Mouse (Mus musculus) erythroblast, embryonic 14.5 days (primary cell): ENCODE results near the gene Tmcc2. TPM values are rescaled to one million over a fixed set of nuclear protein-coding genes. Genes with fewer than 3 reads are reported as not detected.

Experiments
- H3K27me3 ChIP-seq: 2 replicates; pipeline ENCODE4 v1.6.1; 2012; ENCODE audit warnings: inconsistent platforms; ENCODE audit not compliant: control insufficient read depth
- H3K36me3 ChIP-seq: 2 replicates; pipeline ENCODE4 v1.6.1; 2012; ENCODE audit warnings: mild to moderate bottlenecking, inconsistent platforms; ENCODE audit not compliant: control insufficient read depth
- H3K4me1 ChIP-seq: 2 replicates; pipeline ENCODE4 v1.6.1; 2012; ENCODE audit warnings: inconsistent platforms; ENCODE audit not compliant: control insufficient read depth
- H3K4me3 ChIP-seq: replicated peaks from 2 replicates; pipeline ENCODE3; 2012; ENCODE audit warnings: moderate library complexity, mild to moderate bottlenecking, inconsistent platforms
- H3K9me3 ChIP-seq: 2 replicates; pipeline ENCODE4 v1.6.1; 2012; ENCODE audit warnings: low read length, inconsistent platforms, mixed read lengths; ENCODE audit not compliant: control insufficient read depth
- GATA1 ChIP-seq: IDR thresholded peaks from 2 replicates; pipeline ENCODE4 v1.6.1; 2012; ENCODE audit warnings: low read length, inconsistent platforms, mixed read lengths
- TAL1 ChIP-seq: IDR thresholded peaks from 3 replicates; pipeline ENCODE4 v1.6.1; 2012; ENCODE audit warnings: low read length, inconsistent platforms, mixed read lengths
- polyA plus RNA-seq: library from polyadenylated mRNA; stranded (reverse); fragments of >175 nt; gene quantifications from 2 replicates; pipeline ENCODE4 v1.2.3, GENCODE M21; 2012

Gene Tmcc2
- polyA plus RNA-seq, 1 experiment: 495 TPM

- Histone ChIP-seq H3K4me3 (no peak overlapping the region), H3K4me1 (no peaks in the 10 kb centered on the region; the same call in none of the 2 replicates), H3K27me3 (peaks cover 6% of the 10 kb centered on the region), H3K9me3 (no peaks in the 10 kb centered on the region), H3K36me3 (no peaks in the 10 kb centered on the region)
- TF ChIP-seq TAL1: no peak
- TF ChIP-seq GATA1: no peak
Observed at GRCm38 (mm10) chr1:132341731-132342501, 49.2 kb downstream of the Tmcc2 start.

- TF ChIP-seq TAL1 (no peak), GATA1 (no peak)
Observed at GRCm38 (mm10) chr1:132338027-132338660, 52.9 kb downstream of the Tmcc2 start.

GRCm38 (mm10) chr1:132336921-132337320 lies 54.2 kb downstream of the Tmcc2 start:
- peaks cover 22% of the 10 kb centered on the region for H3K4me1 ChIP-seq
- no peaks in the 10 kb centered on the region for H3K9me3 ChIP-seq
- H3K27me3 ChIP-seq: peaks cover 7% of the 10 kb centered on the region
- TF ChIP-seq GATA1: no peak
- TF ChIP-seq TAL1: no peak
- H3K36me3 ChIP-seq: peaks cover under 1% of the 10 kb centered on the region; the same call in 1 of the 2 replicates
- H3K4me3 ChIP-seq: no peak overlapping the region

More at GRCm38 (mm10) chr1:132338027-132338660, 52.9 kb downstream of the Tmcc2 start:
- Histone ChIP-seq H3K4me3 (no peak overlapping the region), H3K36me3 (no peaks in the 10 kb centered on the region), H3K27me3 (peaks cover 7% of the 10 kb centered on the region), H3K9me3 (no peaks in the 10 kb centered on the region), H3K4me1 (peaks cover 22% of the 10 kb centered on the region)

- Histone ChIP-seq H3K9me3 (no peaks in the 10 kb centered on the region), H3K4me3 (no peak overlapping the region), H3K27me3 (peaks cover 7% of the 10 kb centered on the region), H3K36me3 (peaks cover 6% of the 10 kb centered on the region; the same call in 1 of the 2 replicates), H3K4me1 (peaks cover 22% of the 10 kb centered on the region)
- TF ChIP-seq GATA1: no peak
- TF ChIP-seq TAL1: no peak
Observed at GRCm38 (mm10) chr1:132335378-132335965, 55.6 kb downstream of the Tmcc2 start.

- Histone ChIP-seq H3K4me3 (no peak overlapping the region), H3K4me1 (peaks cover 22% of the 10 kb centered on the region), H3K27me3 (peaks cover 9% of the 10 kb centered on the region), H3K9me3 (no peaks in the 10 kb centered on the region), H3K36me3 (peaks cover 7% of the 10 kb centered on the region; the same call in 1 of the 2 replicates)
- TF ChIP-seq GATA1 (no peak), TAL1 (no peak)
Observed at GRCm38 (mm10) chr1:132334178-132334801, 56.8 kb downstream of the Tmcc2 start.

- peaks cover 9% of the 10 kb centered on the region for H3K27me3 ChIP-seq
- H3K36me3 ChIP-seq: peaks cover 7% of the 10 kb centered on the region; the same call in 1 of the 2 replicates
- no peak for TF ChIP-seq GATA1
- TF ChIP-seq TAL1: no peak
- no peak overlapping the region for H3K4me3 ChIP-seq
- H3K9me3 ChIP-seq: no peaks in the 10 kb centered on the region
- H3K4me1 ChIP-seq: peaks cover 22% of the 10 kb centered on the region
Observed at GRCm38 (mm10) chr1:132333675-132334141, 57.4 kb downstream of the Tmcc2 start.

- Histone ChIP-seq H3K9me3 (no peaks in the 10 kb centered on the region), H3K4me3 (no peak overlapping the region), H3K36me3 (peaks cover 7% of the 10 kb centered on the region; the same call in 1 of the 2 replicates), H3K4me1 (peaks cover 22% of the 10 kb centered on the region), H3K27me3 (peaks cover 7% of the 10 kb centered on the region)
- TF ChIP-seq GATA1 (no peak), TAL1 (no peak)
Observed at GRCm38 (mm10) chr1:132333201-132333600, 57.9 kb downstream of the Tmcc2 start.

GRCm38 (mm10) chr1:132331283-132331682 lies 59.8 kb downstream of the Tmcc2 start:
- H3K4me1 ChIP-seq: peaks cover 22% of the 10 kb centered on the region
- peaks cover 7% of the 10 kb centered on the region; the same call in 1 of the 2 replicates for H3K36me3 ChIP-seq
- H3K9me3 ChIP-seq: no peaks in the 10 kb centered on the region
- H3K27me3 ChIP-seq: peaks cover 2% of the 10 kb centered on the region; the same call in 1 of the 2 replicates
- no peak overlapping the region for H3K4me3 ChIP-seq
- TF ChIP-seq GATA1 (no peak), TAL1 (no peak)

- TF ChIP-seq TAL1 (no peak), GATA1 (no peak)
- Histone ChIP-seq H3K4me1 (peaks cover 19% of the 10 kb centered on the region), H3K4me3 (no peak overlapping the region), H3K27me3 (peaks cover 2% of the 10 kb centered on the region; the same call in 1 of the 2 replicates), H3K36me3 (peaks cover 7% of the 10 kb centered on the region; the same call in 1 of the 2 replicates), H3K9me3 (no peaks in the 10 kb centered on the region)
Observed at GRCm38 (mm10) chr1:132330397-132330796, 60.7 kb downstream of the Tmcc2 start.
